Mouse (Mus musculus): ENCODE data around the gene Tmem203.

- TF ChIP-seq CHD2 (IDR thresholded peaks at IDR 0.05; ENCODE audit: low read depth, low read length) (no peak), MAFK (IDR thresholded peaks at IDR 0.05; ENCODE audit: insufficient read depth, low read depth, low read length) (no peak), ZNF384 (IDR thresholded peaks at IDR 0.05; ENCODE audit: low read depth, low read length) (no peak)
These were observed 36.8 kb upstream of the Tmem203 start, which contains the start of gene Fam166a for GRCm38 (mm10) chr2:25218445-25218844.

Measured in ES-E14 (cell line).